Mouse (Mus musculus) mouse trophoblast stem cell (cell line): Measurements from ENCODE around the gene Ccdc167.

Experiments used
- in situ Hi-C, 2 experiments: fragments of 300-500 bp; cut with MseI, MboI; formaldehyde crosslinking; loops; 2 replicates in 1 of 2; 3 replicates in 1 of 2; pipeline ENCODE4 v1.15.1; 2025

Ccdc167 gene

DNA sequence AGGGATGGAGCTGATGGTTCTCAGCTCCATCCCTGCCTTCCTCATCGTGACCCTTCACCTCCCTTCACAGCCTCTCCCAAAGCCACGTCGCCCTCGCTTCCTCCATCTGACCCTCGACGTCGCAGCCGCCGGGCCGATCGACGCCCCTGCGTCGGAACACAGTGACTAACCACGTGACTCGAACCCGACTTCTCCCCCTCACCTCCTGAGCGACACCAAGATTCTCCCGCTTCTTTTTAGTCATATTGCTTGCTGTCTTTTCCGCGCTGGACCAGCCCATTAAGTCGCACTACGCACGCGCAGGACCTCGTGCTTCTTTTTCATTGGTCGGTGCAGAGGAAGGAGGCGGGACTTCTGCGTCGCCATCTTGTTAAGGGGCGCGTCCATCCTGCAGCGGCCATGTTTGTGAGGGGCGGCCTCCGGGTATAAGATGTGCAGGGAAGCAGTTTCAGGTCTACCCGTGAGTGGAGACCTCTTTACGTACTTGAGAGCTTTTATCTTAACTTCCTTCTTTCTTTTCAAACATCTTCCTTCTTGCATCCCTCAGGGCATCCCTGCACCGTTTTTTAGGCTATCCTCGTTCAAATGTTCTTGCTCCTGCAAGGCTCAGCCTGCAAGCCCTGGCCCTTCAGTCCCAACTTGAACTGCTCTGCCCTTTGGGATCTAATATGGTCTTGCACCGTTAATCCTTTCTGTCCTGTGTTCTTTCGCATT is at the start of gene Ccdc167:
Gene Ccdc167, minus strand, starts transcription at position 313 of the 714 bp plus-strand sequence.
- in situ Hi-C loops, result no loop called here

DNA sequence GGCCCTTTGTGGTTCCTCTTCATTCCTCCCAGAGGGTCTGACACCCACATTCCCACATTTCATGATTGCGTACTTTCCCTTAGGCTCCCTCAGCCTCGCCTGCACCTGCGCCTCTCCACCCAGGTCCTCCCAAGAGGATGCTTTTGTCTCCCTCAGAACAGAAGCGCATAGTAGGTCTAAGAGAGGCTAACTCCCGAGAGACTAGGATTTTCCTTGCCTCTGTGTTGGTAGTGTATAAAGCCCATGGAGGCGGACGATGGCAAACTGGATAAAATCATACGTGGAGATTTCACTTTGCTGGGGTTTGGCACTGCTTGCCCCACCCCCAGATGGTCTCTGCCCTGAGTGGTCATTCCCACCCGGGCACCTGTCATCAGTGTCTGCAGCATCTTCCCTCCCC is 48.5 kb upstream of the Ccdc167 start:
- in situ Hi-C loops, result no loop called here

DNA sequence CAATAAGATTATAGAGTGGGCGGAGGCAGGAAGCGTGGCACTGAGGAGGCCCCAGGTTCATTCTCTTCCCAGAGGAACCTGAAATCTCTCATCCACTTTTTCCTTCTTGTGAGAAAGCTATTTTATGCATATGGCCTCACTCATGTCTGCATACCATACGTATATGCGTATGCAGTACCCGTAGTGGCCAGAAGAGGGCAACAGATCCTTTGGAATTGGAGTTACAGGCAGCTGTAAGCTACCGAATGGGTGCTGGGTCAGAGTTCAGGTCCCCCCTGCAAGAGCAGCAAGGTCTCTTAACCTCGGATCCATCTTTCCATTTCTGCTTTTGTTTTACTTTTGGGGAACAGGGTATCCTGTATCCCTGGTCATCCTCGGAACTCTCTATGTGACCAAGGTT is 45.7 kb upstream of the Ccdc167 start:
- in situ Hi-C loops, result no loop called here

DNA sequence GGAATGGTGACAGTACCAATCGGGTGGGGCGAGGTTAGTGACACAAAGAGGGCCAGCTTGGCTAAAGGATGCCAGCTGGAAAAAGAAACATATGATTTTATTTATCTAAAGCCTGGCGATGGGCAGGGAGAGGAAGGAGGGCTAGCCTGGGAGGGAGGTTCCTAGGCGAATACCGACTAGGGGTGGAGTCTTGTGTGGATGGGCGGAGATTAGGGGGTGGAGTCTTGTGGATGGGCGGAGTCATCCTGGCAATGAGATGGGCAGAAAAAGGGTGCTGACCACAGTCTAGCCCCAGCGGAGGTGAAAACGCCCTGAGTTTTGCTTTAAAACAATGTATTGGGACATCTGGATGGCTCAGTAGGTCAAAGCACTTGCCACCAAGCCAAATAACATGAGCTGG is 45.1 kb upstream of the Ccdc167 start:
- in situ Hi-C loops, result no loop called here

DNA sequence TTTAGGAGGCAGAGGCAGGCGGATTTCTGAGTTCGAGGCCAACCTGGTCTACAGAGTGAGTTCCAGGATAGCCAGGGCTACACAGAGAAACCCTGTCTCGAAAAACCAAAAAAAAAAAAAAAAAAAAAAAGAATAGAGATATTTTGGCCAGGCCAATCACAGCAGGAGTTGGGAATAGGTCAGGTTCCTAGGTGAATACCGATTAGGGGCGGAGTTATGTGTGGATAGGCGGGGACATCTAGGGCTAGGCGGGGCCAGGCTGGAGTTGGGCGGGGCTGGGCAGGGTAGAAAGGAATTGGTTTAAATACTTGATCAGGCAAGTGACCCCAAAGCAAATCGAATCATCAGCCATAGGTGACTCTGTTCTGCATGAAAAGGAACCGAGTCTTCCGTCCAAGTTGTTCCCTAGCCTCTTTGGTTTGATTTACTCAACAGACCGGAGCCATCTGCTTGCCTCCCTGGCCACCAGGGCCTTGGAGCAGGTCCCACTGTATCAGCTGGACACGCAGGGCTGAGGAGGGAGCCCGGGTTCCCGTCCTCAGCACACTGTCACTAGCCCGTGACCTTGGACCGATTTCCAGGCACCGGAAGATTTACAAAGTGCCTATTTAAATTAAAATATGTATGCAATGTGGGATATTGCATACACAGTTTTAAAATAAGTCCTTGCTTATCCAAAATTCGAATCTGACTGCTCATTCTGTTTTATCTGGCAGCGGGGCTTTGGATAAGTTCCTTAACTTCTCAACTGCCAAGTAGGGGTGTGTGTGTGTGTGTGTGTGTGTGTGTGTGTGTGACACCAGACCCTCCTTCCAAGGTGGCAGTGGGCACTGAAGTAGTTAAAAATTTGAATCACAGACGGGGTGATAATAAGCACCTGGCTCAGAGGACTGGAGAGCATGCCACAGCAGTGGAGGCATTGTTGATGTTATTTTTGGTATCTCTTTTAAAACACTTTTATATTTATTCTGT is 43.8 kb upstream of the Ccdc167 start:
- in situ Hi-C loops, result no loop called here

DNA sequence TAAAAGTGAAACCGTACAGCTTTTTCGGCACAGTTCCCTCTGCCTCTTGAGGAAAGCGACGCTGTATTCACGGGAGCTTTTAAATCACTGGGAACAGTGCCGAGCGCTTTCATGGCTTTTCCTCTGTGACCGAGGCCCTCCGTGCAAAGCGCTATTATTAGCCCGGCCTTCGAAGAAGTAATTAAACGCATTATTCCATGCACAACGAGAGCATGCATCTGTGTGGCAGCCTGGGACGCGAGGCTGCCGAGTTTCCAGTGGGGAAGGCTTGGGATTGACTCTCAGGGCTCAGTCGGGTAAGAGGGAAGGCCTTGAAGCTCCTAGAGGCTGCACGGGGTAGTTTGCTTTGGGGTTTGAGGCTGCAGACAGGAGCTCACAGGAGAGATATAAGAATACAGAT is 43.1 kb upstream of the Ccdc167 start:
- in situ Hi-C loops, result no loop called here

DNA sequence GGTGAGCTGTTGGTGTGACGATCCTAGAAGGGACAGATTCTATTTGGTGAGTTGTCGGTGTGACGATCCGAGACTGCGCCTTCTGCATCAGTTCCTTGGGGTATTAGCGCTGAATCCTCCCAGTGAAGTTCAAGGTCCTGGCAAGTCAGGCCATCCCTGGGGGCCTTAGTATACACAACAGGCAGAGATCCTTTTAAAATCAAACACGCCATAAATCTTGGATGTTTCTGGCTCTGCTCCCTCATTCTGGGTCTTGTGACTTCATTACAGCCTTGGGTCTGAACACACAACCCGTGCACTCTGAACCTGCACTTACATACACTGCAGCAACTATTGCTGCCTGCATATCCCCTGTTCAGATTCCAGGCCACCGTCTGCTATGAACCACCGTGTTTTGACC is 39.5 kb upstream of the Ccdc167 start:
- in situ Hi-C loops, result no loop called here

DNA sequence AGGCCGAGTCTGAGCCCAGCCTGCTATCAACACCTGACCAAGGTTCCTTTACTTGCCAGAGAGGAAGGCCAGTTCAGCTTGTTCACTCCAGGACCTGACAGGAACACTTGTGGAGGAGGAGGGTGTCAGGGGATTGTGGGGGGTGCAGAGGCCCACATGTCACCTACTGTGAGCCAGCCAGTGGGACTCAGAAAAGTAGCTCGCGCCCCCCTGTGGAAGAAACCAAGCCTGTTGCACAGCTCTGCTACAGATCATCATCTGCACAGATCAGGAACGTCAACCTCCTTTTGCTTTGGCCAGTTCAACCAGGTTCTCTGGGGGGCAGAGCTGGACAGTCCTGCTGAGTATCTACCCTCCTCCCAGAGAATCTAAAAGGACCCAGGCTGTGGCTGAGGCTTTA is 37.7 kb upstream of the Ccdc167 start:
- in situ Hi-C loops, result no loop called here

DNA sequence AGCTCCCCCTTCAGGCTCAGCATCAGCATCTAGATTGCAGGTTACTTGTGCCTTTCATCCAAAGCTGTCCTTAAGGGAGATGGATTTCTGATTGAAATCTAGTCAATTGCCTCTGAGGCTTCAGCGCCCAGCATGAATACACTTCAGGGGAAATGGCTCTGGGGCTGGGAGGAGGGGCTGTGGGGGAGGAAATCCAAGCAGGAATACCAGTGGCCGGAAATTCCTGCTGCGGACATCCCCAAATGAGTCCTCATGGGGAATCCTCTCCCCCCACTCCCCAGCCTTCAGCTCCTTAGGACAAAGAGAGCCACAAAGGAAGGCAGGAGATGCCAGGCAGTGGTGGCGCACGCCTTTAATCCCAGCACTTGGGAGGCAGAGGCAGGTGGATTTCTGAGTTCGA is 30.6 kb upstream of the Ccdc167 start:
- in situ Hi-C loops, result no loop called here

DNA sequence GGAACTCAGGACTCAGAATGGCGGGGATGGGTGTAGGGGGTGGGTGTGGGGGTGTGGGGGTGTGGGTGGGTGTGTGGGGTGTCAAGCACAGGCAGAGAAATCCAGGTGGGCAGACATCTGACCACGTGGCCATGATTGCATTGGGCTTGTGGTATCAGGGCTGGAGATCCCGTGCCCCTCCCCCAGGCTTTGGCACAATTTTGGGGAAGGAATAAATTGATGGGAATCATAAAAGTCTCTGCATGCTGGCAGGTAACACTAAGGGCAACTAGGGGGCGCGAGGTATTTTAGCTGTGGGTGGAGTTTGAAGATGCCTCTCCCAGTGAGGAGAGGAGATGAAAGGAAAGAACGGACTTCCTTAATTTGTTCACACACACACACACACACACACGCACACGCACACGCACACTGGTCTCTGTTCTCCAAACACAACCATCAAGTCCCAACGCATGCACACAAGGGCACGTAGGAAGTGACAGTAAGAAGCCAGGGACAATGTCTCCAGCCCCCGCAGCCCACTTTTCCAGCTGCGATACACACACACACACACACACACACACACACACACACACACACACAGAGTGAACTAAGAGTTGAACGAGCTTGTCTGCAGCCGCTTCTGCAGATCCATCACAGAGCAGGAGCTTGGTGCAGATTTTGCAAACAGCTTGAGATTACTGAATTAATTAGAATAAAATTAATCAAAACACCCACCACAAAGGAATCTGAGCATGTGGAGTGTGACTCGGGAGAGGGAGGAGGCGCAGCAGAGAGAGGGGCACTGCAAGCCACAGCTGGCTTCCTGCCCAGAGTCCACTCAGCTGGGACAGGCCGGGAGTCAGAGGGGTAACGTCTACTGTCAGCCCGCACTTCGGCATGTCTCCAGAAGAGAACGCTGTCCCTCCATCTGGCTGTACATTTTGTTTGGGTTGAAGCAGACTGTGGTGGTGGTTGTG is 21.3 kb upstream of the Ccdc167 start:
- in situ Hi-C loops, result no loop called here

DNA sequence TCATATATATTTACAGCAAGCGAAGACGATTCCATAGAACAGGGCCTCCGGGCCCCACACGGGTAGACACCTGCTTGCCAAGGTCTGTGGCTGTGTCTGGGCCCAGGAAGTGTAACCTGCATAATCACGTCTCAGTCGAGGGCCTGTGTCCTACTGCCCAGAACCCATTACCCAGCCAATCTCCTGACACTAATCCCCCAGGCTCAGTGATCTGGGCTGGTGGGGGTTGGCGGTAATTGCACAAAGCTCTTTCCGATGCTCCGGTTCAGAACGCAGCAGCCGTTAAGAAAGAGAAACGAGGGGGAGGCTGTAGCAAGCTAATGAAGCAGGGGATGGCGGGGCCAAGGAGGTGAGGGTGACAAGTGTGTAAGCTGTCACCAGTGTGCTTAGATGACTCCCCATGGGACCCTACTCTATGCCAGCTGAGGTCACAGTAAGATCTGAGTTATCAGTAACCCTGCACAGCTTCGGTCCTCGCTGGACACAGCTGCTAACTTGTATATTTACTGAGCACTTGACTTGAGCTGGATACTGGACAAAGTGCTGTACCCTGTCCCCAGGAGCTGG is 19.7 kb upstream of the Ccdc167 start:
- in situ Hi-C loops, result no loop called here

DNA sequence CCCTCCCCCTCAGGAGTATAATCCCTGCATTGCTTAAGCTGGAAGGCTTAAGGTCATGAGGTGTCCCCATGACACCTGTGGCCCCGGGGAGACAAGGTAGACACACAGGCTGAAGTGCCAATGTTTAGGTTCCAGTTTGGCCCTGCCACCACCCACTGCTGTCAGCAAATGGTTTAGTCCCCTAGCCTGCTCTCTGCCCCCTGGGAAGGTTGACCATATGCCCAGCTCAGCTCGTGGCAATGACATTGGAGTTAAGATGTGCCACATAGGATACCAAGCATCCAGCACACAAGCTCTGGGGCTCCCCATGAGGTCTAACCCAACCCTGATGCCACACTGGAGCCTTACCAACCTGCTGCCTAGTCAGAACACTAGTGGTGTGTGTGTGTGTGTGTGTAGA is 15.7 kb upstream of the Ccdc167 start:
- in situ Hi-C loops, result no loop called here

DNA sequence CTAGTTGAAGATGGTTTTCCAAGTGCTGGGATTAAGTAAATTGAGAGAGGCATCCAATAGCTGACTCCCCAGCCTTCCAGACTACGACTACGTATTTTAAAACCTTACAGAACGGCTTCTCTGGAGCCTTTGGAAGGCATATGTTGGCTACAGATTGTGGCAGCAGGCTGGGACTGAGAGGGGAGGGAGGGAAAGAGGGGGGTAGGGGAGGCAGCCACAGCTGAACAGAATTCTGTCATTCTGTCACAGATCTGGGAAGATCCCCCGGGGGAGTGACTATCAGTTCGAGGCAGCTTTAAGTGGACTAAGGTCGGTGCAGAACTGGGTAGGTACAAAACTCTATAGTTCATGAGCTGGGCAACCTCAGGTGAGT is 15.1 kb upstream of the Ccdc167 start:
- in situ Hi-C loops, result no loop called here

DNA sequence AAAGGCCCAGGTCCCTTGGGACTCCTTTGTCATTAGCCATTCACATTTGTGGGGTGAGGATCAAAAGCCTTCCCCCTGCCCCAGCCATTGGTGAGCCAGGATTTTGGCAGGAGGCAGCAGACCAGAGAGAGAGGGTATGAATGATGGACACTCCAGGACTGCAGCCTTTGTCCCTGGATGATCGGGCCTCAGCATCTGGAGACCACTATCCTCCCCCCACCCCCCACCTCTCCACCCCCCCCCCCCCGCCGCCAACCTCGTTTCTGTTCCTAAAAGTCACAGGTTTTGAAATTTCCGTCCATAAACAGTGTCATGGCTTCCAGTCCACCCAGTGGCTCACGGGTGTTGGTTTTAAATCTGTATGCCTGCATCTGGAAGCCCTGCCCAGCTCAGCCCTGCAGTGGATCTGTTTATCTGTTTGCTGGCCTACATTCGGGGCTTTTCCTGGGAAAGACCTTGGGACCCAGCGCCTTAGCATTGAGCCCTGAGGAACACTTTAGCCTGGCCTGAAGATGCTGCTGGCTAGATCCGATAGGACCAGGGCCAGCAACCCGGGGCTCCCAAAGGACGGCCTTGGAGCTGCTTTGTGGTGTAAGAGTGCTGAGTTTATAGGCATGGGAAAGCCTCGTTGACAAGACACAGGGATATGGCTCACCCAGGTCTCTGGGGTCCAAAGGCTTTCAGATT is 14.6 kb upstream of the Ccdc167 start:
- in situ Hi-C loops, result no loop called here

DNA sequence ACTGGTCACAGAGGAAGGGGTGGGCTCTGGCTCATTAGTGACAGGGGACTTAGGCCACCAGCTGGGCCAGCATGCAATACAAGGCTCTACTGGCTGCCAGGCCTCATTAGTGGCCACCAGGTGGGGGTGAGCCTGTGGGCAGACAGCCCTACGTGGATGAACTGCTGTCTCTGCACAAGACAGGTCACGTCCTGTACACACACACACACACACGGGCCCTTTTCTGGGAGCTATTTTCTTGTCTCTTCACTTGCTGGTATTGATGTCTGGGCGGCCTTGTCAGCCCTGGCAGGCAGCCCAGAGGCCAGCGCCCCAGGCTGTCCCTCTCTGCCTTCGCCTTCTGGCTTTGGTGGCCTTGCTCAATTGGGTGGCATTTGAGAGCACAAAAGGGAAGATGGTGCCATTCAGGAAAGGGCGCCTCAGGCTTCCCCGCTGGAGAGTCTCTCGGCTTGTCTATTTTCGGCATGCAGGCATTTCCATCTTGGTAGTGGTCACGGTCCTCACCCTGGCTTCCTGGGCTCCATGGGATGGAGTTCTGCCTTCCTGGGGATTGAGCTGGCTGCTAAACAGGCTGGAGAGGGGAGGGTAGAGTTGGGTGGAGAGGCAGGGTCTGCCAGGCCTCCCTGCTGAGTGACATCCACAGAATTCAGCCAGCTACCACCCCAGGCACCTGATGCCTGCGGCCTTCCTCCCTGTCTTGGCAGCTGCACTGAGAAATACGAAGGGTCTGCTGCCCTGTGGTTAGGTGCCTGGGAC is 13.8 kb upstream of the Ccdc167 start:
- in situ Hi-C loops, result no loop called here

DNA sequence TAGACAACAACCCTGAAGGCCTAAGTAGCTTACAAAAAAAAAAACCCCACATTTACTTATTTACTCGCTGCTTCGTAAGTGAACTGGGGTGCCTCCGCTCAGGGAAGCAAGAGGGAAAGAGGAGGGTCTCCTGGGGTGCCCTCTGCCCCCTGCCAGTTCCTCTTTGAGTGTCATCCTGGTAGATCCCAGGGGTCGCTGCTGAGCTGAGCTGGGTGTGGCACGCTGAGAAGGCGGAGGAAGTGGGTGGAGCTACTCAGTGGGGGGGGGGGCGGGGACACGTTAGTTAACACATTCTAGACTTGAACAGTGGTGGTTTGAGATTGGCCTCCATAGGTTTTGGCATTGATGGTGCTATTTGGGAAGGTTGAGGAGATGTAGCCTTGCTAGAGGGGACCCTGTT is 11.2 kb upstream of the Ccdc167 start:
- in situ Hi-C loops, result no loop called here

DNA sequence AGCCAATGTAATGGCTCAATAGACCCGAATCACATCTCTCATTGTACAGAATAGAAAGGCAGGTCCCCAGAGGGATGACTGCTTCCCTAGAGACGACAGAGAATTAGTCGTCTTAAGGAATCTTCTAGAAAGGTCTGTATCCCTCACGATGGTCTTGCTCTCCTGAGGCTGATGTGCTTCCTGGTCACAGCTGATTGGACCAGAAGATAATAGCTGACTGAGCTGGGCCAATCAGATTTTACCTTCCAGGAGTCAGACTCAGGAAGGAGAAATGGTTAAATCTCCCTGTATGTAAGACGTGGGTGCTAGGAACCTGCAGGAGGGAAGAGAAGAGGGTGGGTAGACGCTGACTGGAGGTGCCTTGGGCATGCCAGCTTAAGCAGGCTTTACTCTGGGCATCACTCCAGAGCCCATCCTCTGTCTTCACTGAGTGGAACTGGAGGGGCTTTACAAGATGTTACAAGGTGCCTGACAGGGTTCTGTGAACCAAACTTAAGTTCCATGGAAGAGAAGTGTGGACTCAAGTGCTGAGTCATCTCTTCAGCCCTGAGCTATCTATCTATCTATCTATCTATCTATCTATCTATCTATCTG is 8.3 kb upstream of the Ccdc167 start:
- in situ Hi-C loops, result no loop called here

DNA sequence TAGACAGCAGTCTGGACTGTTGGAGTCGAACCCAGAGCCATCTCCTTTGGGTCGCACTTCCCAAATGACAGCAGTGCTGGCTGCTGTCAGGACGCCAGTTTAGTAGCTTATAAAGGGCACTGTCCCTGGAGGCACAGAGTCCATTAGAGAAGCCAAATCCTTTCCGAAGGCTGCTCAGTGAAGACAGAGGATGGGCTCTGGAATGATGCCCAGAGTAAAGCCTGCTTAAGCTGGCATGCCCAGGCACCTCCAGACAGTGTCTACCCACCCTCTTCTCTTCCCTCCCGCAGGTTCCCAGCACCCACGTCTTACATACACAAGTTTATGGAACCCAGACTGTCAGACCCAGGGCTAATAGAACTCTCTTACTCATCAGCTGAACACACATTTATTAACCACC is 7.8 kb upstream of the Ccdc167 start:
- in situ Hi-C loops, result no loop called here

DNA sequence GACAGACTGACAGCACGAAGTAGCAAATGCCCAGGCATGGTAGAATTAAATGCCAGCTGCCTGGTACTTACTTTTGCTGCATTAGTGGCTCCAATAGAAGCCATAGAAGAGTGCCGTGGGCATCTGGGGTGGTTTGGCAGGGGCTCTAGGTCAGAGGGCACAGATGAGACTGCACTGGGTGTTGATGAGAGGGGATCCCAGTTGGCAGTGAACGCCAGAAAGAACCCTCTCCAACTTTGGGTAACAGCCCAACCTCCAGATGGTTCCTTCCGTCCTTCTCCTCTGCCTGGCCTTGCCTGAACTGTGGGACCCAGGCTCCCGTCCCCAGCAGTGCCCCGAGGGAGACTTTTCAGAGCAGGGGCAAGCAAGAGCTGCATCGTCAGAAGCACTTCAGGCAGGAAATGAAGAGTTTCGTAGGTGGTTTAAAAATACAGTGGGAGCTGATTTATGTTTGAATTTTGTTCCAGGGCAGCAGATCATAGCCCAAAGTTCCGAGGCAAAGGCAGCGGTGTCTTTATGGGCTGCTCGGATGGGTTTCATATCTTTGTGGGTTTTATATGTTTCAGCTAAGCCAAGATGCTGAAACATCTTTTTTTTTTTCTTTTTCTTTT is 4.0 kb upstream of the Ccdc167 start:
- in situ Hi-C loops, result no loop called here
